Mouse (Mus musculus) E14TG2a.4 (cell line): ENCODE results near the gene Cts8.

Experiments used
- CTCF ChIP-seq: conservative IDR thresholded peaks from 2 replicates; pipeline ENCODE4 v1.5.1; 2014; ENCODE audit warnings: low read length
- NANOG ChIP-seq: IDR thresholded peaks from 2 replicates; pipeline ENCODE4 v1.6.1; 2014; ENCODE audit warnings: borderline replicate concordance, low read length, mixed read lengths
- POU5F1 ChIP-seq: IDR thresholded peaks from 2 replicates; pipeline ENCODE4 v1.6.1; 2014; ENCODE audit warnings: low read length, borderline replicate concordance

DNA sequence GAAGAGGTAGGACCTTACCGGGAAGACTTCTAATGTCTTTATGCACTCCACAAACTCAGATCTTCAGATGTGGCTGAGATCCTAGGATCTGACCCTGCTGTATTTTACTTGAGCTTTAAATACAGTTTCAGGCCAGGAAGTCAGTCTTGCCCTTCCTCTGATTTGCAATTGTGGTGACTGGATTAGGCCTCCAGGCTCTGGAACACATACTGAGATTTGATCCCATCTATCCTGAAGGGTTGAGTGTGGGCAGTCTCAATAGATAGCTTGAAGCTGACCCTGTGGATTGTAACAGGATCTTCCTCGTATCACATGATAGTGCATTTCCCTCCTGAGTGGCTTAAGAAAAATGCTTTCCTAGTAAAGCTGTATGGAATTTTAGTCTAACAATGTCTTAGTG, at the start of gene Cts8:
- TF ChIP-seq CTCF: no peak
- TF ChIP-seq POU5F1: no peak
- no peak for TF ChIP-seq NANOG
